24 mouse cellular contexts compared by ENCODE assay signal in genomic region chr11:94617646-94618045, GRCm38 (mm10). TPM values are rescaled to one million over a fixed set of nuclear protein-coding genes. Genes with fewer than 3 reads are reported as not detected.
DNase-seq lines count a peak whose midpoint lies in the region; ATAC-seq and TF ChIP-seq lines count a peak whose summit lies in the region.
"Had no signal": no experiment of that assay in that cellular context is flagged by ENCODE, and none has a peak within 500 bp of the region (broad histone marks: within the 10 kb centered on the region; RNA-seq: fewer than 3 reads in every experiment).

No protein-coding gene starts in this region.

- no peaks in the 10 kb centered on the region for H3K36me3 ChIP-seq in liver, postnatal 0 days (replicated peaks; ENCODE audit: insufficient read depth, low read length)
- H3K36me3 ChIP-seq: G1E had no signal

- H3K27ac ChIP-seq in liver, postnatal 0 days (ENCODE audit: low read depth): no peak overlapping the region

- no peak overlapping the region for H3K4me2 ChIP-seq in liver, postnatal 0 days (ENCODE audit: low read depth, low read length)

- TF ChIP-seq EP300 in liver, postnatal 0 days (IDR thresholded peaks at IDR 0.05; ENCODE audit: low read depth): no peak

- H3K4me1 ChIP-seq in liver, postnatal 0 days (ENCODE audit: insufficient read depth): 0 out of 2 replicates have a peak, but pooled peaks cover 5% of the 10 kb centered on the region

- ATAC-seq in liver, postnatal 0 days: no peak
- ATAC-seq: activated CD4-positive, CD25-positive, alpha-beta regulatory T cell, adult 4 months; CD4-positive, CD25-positive, alpha-beta regulatory T cell, adult 4 months; Patski had no signal

- no peaks in the 10 kb centered on the region for H3K9me3 ChIP-seq in liver, postnatal 0 days (ENCODE audit: low read length)
- H3K9me3 ChIP-seq: G1E had no signal

- H3K27me3 ChIP-seq in liver, postnatal 0 days (ENCODE audit: insufficient read depth, low read length): no peaks in the 10 kb centered on the region
- H3K27me3 ChIP-seq: CH12.LX, Patski had no signal

- WGBS in liver, postnatal 0 days (ENCODE audit: insufficient replicate concordance): 83% methylated on average over 2 of the region's 2 CpGs

- H3K4me3 ChIP-seq in liver, postnatal 0 days (ENCODE audit: low read depth, low read length): no peak overlapping the region

- peak; percentile 46 for DNase-seq in ES-CJ7 (ENCODE audit: low read depth, low spot score)
- DNase-seq in R1 (ENCODE audit: low read depth, low spot score): peak; percentile 70
- DNase-seq in ZHBTc4 (ENCODE audit: low read depth, low spot score): peak; percentile 57
- no peak for DNase-seq in yolk sac, embryonic 10.5 days (ENCODE audit: low spot score)
- DNase-seq in liver, postnatal 0 days: no peak
- DNase-seq in embryo, embryonic 10.5 days (ENCODE audit: low spot score): no peak
- DNase-seq: adrenal gland, adult 2 months; adrenal gland, adult 8-10 months; adrenal gland, postnatal 10 days; adrenal gland, postnatal 14 days; adrenal gland, postnatal 25 days; adrenal gland, postnatal 36 days; B cell, adult 2 months; cerebellum, adult 11 months; cerebellum, adult 11-12 months; cerebellum, adult 18-20 months; cerebellum, adult 2 months; cerebellum, adult 8-10 months; cerebellum, adult 9-10 months had no signal

- no peak for TF ChIP-seq CTCF in liver, postnatal 0 days (IDR thresholded peaks at IDR 0.05; ENCODE audit: low read depth)

- H3K9ac ChIP-seq in liver, postnatal 0 days (replicated peaks): no peak overlapping the region

RNA-seq across cellular contexts. Expression of gene Lrrc59, which starts 11.9 kb away (rescaled TPM):
- 51.7 and 57.0 TPM in 2 replicates for polyA plus RNA-seq in liver, postnatal 0 days (2015; fragmentation: Nextera tagmentation; extraction: Ambion mirVana)

RNA-seq across cellular contexts. Expression of gene Acsf2, which starts 16.0 kb away (rescaled TPM):
- polyA plus RNA-seq in liver, postnatal 0 days (2015; fragmentation: Nextera tagmentation; extraction: Ambion mirVana): 4.2 and 4.4 TPM in 2 replicates

RNA-seq across cellular contexts. Expression of gene Mrpl27, which starts 35.9 kb away (rescaled TPM):
- 73.2 and 81.4 TPM in 2 replicates for polyA plus RNA-seq in liver, postnatal 0 days (2015; fragmentation: Nextera tagmentation; extraction: Ambion mirVana)

RNA-seq across cellular contexts. Expression of gene Eme1, which starts 36.1 kb away (rescaled TPM):
- polyA plus RNA-seq in liver, postnatal 0 days (2015; fragmentation: Nextera tagmentation; extraction: Ambion mirVana): 4.5 and 4.9 TPM in 2 replicates

RNA-seq across cellular contexts. Expression of gene Chad, which starts 52.8 kb away (rescaled TPM):
- polyA plus RNA-seq in liver, postnatal 0 days (2015; fragmentation: Nextera tagmentation; extraction: Ambion mirVana): 0.14 TPM in 2 replicates
- polyA plus RNA-seq: G1E had no signal

Comparison
In these comparisons a context has a peak if more than half of its experiments do, and no peak if none do; other contexts are left out.
1. DNase-seq: peak in ES-CJ7 (single experiment), R1 (single experiment) and ZHBTc4 (single experiment); none in yolk sac, embryonic 10.5 days (single experiment), liver, postnatal 0 days (single experiment) and embryo, embryonic 10.5 days (single experiment).